Mouse (Mus musculus) embryo, embryonic 11.5 days (tissue): ENCODE measurements around the gene Trpm8.

Source experiments
- DNase-seq: peaks from one replicate; pipeline ENCODE4 v3.0.0-alpha.2; 2012; ENCODE audit warnings: low read depth, low spot score

Gene Trpm8

DNA sequence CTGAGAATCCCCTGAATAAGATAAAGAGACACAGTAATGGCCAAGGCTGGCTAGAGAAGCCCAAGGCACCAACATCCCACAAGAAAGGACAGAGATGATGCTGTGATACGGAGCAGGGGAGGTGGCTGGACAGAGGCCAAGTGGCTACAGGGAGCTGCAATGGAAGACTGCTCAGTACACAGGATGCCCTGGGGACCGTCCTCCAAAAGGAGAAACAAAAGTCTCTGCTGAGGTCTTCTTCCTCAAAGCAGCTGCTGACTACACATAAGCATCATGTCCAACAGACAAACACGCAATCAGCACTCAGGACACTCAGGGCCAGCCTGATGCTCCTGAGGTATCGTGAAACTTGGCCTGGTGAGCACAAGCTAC lies 12.6 kb upstream of the Trpm8 start:
- DNase-seq = no peak

DNA sequence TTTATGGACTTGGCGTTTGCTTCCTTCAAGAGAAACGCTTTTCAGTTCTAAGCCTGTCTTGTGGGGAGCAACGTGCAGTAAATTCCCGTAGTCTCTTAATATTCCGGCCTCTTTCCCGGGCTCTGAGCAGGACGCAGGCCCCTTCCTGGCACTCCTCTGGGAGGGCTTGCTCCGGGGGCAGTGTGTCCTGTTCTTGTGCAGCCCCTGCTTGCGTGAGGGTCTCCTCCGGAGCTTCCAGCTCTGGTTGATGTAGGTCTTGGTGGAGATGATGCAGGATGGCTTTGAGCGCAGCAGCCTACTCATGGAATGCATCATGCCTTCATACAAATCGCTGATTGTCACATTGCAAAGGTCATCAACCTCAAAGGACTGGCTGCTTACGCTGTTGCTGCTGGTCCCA lies 11.3 kb upstream of the Trpm8 start:
- DNase-seq = no peak

DNA sequence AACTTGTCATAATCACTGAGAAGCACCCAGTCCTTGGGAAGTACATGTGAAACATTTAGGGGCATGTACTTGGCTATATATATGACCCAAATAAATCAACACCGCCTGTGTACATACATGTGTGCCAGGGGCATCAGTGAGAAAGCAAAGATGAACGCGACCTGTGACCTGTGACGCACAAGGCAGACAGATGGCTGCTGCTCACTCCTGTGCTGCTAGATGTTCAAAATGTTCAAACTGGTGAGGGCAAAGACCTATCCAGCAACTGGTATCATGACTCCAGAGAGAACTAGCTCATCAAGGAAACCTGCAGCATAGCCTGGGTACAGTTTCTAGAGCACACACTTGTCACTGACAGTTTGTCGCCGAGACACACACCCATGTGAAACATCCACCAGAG lies 10.0 kb upstream of the Trpm8 start:
- no peak for DNase-seq

DNA sequence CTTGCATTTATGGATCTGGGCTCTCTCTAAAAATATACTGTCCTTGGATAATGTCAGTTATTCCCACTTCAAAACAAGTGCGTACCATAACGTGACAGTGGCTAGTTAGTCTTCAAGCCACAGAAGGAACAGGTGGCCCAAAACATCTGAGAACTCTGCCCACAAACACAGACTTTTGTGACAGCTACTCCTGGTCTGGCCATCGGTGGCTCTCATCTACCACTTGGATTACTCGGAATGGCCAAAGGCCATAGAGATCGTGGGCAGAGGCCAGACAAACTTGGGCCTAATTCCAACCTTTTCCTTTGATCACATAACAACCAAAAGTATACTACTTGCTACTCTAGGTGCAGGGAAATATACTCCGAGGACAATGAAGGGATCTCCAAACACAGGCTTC lies 9.4 kb upstream of the Trpm8 start:
- no peak for DNase-seq

DNA sequence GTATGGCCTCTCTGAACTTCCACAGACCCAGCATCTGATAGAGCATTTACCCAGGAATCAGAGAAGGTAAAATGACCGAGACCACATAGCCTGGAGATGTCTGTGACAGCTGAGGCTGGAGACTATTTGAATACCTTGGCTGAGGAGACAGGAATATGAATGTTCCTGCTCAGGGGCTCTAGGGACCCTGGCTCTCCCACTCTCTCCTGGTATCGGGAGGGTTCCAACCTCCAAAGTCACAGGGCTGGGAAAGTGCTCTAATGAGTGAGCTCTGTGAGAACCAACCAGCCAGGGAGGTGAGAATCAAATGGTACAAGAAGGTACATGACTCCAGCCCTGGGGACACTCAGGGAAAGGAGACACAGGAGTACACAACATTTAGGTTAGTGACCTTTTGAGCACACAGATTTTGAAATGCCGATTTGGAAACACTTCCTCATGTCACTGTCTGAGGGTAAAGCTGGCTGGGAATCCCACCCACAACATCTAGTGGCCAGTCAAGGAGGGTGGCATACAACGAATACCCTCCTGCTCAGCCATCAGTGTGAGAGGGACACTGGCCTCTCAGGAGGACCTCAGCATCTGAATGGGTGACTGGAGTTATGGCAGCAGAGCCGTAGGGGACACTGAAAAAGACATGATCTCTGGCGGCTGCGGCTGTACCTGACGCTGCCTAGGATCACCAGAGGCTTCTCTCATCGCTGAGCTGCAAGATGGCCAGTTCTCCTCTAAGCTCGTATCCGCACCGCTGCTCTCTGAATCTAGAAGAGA lies 7.7 kb upstream of the Trpm8 start:
- DNase-seq = no peak

DNA sequence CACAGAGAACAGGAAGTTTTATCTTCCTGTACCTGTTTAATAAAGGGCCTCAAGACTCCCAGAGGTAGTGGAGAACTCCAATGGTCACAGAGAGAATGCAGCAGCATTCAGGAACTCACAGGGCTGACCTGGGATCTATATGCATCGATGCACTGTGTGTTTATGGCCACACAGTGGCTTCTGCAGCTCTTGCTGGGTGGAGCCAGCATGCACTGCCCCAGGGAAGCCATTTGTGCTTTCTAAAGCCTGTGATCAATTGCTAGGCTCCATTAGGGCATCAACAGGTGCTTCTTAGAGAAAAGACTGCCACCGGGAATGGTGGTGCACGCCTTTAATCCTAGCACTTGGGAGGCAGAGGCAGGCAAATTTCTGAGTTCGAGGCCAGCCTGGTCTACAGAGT lies 4.6 kb upstream of the Trpm8 start:
- DNase-seq = no peak

DNA sequence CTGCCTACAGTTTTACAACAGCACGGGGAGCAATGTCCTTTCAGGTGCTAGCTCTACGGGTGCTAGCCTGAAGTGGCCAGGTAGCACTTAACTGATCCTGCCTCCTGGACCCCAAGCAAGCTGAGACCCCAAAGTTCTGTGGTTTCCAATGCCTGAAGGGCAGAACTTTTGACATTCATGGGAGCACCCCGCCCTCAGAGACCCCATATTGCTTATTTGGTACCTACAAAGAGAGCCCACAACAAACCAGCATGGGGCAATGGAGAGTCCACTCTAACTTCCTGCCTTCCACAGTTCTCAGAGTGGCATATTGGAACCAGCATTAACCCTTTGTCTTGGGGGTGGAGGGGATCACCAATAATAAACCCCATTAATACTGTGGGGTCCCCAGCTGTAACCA lies 4.1 kb upstream of the Trpm8 start:
- DNase-seq = no peak

DNA sequence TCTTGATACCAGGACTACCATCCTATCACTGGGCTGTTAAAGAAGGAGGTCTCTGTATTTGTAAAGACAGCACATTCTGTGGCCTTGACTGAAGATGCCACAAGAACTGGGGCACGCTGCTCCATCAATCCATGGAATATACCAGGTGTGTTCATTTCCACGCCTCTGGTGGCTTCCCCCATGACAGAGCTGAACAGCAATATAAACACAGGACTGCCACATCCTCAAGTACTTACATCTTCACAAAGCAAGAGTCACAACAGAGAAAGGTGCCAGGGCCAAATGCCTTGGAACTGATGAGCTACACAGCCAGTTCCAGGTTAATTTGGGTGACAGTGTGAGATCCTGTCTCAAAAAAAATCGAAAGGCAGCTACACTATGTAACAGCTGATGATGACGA lies 3.6 kb upstream of the Trpm8 start:
- no peak for DNase-seq

DNA sequence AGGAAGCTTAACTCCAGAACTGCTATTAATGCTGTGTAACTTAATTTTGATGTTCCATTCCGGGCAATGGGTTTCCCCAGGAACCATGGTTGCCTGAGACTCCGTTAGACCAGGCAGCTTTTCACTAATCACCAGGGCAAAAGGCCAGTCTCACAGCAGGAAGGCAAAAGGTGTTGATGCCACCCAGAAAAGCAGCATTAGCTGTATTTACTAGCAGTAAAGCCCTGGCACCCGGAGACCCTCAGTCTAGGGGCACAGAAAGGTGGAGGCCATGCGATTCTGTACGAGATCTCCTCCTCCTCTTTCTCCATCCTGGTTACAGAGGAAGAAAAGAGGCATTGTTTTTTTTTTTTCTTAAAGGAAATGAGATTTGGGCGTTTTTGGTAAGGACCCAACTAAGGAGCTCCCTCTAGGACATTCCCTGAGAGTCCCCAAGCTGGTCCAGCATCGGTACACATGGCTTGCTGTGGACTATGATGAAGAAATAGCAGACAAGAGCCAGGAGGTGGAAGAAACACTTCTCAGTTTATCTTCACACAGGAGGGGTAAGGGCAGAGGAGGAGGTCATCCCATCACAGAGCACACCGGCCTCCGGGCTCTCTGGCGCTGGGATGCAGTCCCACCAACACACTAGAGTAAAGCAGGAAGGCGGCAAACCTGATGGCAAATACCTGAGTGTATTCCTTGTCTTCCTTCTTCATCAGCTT lies 2.9 kb upstream of the Trpm8 start:
- no peak for DNase-seq

DNA sequence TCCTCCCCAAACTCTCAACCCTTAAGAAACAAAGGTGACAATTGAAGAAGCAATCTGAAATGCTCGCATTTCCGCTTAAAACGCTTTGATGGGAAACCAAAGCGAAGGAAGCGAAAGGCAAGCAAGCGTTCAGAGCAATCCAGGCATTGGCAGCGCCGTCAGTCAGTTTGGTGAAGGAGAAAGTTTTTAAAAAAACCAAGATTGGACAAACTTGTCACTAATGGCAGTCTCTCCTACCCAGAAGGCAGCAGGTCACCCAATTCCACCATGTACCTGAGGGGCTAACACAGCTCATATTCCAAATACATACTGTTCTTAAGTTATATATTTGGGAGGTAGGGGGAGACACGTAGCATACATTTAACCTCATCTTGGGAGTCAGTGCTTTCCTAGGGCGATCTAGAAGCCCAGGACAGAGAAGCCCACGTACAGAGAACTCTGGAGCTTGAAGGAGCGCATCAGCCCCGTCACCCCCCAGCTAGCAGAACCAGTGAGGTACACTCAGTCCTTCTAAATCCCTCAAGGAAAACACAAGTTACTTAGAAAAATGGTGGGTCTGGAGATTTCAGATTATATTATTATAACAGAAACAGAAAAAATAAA lies 2.3 kb upstream of the Trpm8 start:
- DNase-seq = no peak

DNA sequence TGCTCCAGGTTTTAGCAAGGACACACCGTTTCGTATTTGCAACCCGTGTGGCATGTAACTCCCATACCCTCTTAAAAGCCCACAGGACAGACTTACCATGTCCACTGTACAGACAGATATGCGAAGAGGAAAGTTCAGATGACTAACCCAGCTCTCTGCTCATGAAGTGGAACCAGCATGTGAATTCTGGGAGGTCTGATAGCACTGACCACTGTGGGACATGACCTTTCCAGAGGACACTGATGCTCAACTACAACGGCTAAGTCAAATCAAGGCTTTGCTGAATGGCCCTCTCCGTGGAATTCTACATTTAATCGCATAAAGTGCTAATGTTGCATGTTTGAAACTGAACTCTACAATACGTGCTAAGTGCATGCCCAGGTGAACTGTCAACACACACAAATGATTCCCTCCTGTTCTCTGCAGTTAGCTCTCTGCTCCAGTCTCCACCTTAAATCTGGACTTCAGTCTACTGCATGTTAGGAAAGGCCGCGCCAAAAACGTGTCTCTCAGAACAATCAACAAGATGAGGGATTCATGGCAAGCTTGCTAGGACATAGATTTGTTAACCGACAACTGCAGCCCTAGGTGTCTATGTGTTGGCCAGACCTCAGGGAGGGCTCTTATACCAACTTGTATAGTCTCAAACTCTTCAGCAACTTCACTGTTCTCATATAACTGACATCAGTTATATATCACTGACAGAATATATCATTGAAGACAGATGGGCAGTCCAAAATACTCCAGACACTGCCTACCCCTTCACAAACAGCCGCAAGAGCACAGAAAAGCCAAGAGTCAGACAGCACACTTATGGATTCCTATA lies 1.6 kb upstream of the Trpm8 start:
- DNase-seq = no peak

DNA sequence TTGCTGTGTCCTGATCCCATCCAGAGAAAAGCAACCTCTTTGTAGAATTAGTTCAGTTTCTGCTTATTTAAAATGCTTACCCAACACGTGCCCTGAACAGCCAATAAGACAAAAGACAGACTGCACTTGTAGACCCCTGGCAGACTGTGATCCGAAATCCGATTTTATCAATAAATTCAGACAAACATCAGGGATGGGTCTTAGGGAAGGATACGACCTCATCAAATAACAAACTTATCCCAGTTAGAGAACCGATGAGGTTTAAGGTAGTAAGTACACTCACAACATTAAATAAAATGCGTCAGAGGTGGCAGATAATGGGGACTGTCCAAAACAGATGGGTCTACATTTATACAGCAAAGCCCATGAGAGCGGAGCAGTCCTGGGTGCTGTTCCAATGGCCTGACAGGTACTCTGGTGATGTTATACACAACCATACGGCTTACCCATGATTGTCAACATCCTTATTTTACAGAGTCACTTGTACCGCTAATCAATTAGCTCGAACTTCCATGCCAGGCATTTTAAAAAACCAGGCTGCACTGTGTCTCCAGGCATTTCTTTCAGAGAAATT lies 850 bp upstream of the Trpm8 start:
- DNase-seq = no peak

DNA sequence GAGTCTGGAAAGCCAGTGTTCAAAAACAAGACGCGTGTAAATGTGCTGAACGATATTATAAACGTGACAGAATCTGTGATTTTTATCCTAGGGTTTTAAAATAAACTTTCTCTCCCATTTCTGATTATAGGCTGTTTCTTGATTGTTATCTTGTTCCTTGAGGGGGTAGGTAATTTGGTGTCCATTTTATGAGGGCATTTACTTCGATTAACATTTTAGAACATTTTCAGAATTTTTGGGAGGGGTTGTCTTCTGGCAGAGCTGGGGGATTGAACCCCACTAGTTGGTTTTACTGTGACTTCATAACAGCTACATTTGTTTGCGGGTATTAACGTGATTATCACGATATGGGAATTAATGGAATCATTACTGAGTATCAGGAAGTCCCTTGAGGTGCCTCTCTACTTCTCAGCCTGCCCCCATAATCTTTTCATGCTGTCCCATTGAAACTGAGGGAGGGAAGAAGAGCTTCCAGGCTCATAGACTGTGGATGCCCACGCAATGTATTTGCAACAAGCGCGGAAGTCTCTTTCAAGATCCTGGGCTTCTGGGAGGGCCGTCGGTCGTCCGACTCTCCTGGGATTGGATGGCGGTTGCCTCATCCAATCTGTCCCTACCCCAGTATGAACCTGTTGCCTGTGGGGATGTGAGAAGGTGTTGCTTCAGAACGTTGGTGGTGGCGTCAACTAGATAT lies 504 bp downstream of the Trpm8 start:
- no peak for DNase-seq

DNA sequence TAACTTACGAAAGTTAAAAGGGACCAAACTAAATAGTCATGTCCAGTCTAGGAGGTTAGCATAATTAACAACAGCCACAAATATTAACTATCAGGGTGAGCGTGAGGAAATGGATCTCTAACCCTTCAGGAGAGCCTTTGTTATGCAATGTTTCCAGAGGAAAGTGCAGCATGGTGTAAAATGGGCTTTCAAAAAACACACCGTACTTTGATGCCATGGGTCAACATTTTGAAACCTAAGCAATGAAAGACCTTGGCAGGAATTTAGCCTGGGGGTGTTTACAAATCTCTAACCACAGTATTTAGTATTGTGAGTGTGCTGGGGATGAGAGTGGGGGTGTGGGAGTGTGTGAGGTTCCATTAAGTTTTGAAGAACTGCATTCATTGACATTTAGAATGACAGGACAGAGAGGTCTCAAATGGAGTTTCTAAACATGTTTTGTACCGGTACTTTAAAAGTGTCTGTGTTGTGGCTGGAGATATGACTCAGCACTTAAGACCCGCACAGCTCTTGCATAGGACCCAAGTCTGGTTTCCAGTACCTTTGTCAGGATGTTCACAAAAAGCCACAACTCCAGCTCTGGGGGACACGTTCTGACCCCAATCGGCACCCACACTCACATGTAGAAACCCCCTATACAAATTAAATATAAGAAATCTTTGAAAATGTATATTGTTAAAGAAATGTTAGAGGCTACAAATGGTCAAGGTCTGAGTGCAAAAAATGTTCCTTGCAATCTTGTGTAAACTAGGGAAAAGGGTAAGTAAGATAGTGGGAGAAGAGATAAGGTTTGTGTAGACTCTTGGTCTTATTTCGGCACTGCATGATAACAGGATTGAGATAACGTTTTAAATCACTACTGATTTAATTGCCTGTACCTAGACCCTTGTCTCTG lies 1.9 kb downstream of the Trpm8 start:
- DNase-seq = no peak

DNA sequence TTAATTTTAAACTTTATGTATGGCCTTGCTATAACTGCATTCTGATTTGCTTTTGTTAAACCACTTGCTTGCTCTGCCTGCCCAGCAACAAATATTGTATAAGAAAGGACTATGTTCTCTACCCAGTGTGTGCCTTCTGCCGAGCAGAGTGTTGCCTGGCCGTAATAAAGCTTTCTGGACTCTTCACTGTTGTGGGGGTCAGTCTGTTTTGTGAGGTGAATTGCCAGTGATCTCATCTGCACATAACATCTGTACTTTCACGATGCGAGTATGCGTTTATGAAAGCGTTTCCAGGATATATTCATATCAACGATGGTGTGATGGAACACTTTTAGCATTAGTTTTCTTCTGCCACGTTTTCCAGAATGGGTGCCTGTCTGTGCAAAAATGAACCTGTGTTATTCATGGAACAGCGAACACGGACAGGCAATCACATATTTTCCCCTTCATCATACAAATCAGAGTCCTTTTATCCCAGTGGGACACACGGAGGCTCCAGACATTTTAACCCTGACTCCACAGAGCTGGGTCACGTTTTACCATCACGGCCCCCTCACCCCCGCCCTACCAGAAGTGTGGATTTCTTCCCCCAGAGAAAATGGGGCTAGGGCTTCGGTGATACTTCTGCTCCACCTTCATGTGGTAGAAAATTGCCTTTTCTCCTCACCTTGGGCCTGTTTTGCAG lies 2.7 kb downstream of the Trpm8 start:
- no peak for DNase-seq

DNA sequence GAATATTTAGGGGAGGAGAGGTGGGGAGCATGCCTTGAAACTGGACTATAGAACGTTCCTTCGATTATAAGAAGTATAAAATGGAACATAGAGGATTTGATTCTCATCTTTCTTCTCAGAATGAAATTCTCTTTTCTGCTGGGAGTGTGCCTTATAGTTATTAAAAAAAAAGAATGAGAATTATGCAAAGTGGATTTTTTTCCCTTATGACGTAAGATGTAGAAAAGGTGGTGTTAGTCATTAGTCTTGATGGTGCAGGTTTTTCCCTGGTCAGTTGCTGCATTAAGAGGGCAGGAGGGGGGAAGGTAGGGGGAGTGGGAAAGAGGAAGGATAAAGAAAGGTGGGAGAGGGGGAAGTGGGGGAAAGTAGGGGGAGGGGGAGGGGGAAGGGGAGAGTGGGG lies 4.8 kb downstream of the Trpm8 start:
- no peak for DNase-seq

DNA sequence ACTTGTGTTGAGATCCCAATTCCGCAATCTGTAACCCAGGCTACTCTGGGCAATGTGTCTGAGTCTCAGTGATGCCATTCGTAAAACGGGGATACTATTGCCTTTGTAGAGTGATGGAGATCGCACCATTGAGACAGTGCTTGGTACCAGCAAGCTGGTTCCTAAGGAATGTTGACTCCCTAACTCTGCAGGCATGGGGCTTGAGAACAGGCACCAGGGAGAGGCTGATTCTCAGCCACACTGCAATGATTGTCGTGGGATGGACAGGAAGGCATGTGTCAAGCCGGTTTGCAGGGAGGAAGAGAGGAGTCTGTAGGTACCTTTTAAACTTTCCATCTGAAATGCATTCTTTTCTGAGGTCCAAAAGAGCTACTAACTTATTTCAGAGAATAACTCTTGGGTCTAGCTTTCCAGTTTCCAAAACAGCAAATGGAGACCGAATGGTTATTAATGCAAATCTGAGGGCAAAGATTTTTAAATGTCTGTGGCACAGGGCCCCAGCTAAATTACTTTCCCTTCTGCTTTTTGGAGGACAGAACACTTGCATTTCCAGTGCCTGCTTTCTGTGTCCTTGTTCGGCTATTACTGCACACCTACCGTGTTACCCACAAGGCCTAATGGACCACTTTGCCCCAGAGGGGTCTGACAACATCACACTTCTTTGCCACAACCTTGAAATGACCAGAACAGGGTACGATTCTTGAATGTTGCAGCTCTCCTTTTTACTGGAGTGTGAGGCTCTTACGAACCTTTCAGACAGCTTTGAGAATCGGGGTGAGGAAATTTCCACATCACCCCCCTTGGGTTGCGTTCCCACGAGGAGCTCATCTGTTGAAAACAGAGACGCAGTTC lies 6.1 kb downstream of the Trpm8 start:
- no peak for DNase-seq

DNA sequence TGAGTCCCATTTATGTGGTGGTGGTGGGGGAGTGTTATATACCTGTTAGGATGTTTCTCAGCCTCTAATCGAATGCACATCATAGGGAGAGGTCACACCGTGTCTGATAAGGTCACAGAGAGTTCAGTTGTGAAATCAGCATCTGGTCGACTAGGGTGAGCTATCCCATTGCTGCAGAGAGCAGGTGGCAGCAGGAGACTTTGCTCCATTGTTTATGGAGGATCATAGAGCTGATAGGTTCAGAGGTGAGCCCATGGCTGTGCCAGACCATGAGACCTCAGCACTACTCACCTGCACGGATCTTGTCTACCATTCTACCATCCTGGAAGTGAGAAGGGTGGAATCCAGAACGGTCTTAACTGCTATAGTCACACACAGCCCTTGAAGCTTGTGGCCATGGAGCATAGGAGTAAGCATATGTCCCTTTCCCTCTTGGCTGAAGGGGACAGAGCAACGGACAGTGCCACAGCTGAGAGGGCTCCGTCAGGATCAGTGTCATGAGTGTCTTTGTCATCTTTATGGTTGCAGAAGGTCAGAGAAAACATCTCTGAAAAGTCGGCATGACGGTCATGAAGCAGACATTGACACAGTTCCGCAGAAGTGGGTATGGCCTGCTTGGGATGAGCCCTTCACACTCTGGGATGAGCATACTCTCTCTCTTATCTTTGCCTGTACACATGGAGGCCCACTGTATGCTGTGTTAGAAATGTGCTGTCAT lies 6.9 kb downstream of the Trpm8 start:
- no peak for DNase-seq
